Mouse (Mus musculus) cerebellum, postnatal 14 days (tissue): ENCODE data around the gene Ttn.
A peak's percentile ranks its signal among the peaks of the same experiment; 100 is the strongest.
"Not testable (repeated sequence)": the region's sequence is repeated elsewhere in the genome, so short reads cannot be mapped to it uniquely, and the experiment has no call there.

Experiments
- DNase-seq, 2 experiments: peaks; one replicate each; pipeline ENCODE4 v3.0.0; 2021; ENCODE audit warnings: mixed read lengths in 2 of 2

The Ttn gene

DNA sequence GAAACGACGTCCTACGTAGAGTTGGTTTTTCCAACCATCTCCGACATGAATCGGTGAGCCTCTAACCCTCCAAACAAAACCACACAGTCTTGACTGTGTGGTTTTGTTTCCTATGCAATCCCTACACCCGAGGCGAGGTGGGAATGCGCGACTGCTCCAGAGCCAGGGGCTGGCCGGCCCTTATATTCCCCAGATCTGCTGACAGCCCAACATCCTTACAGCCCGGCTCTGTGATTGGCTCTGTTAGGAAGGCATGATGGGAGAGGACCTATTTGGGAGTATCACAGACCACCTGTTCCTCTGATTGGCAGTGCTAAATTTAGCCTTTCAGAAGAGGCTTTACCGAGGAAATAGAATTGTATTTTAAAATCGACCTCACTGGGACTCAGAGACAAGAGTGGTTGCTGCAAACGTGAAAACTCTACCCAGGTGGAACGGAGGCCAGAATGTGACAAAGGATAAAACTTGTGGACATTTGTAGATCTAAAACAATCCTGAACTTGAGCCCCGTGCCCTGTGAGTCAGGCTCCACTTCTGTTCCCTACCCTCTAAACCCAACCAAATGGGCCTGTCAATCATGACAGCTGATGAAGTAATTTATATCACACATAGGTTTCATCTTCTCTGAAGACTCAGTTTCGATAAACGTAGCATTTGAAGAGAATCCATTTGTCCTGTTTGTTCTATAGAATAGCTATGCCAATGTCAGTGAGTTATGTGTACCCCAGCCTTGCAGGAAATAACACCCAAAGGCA, at the start of gene Ttn:
Gene Ttn, minus strand, starts transcription at position 157 of the 755 bp plus-strand sequence.
- DNase-seq, result no peak

DNA sequence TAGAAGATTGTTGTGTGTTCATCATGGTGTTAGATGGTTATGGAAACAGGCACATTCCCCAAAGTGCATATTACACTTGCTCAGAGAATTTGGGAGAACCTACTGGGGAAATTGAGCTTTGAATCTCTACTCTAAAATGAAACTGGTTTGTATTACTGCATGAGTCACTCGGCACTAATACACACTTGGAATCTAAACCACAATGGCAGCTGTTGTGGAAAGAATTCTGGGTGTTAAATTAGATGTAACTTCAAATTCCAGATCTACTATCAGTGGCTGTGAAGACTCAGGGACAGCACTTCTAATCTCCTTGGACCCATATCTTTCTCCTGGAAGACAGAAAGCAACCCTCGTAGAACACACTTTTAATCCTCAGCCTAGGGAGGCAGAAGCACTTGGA, 38.3 kb upstream of the Ttn start:
- DNase-seq, result no peak

DNA sequence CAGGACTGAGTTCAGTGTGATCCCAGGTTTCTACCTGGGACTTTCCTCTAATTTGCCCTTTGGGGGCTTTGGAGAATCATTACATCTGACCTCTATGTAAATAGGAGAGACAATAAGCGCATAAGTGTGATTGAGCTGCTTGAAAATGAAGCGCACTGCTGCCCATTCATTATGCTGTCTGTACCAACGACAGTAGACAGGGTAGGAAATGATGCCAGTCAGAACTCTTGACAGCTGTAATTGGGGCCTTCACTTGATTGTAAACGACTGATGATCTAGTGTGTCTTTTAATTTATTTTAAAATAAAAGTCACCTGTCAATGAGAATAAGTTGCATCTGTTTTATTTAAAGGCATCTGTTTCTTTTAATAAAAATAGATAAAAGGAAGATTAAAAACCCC, 35.4 kb upstream of the Ttn start:
- no peak for DNase-seq

DNA sequence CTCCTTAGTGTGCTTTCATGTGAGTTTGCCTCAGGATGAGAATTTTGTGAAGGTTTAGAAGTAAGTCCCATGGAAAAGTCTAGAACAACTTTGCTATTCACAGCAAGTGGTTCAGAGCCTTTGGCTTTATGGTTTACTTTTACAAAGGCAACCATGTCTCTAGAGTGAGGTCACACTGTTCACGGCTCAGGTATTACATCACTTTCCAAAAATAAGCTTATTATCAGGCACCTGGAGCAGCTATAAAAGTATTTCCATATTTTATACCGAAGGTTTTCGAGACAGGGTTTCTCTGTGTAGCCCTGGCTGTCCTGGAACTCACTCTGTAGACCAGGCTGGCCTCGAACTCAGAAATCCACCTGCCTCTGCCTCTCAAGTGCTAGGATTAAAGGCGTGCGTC, 31.1 kb upstream of the Ttn start:
- DNase-seq, result not testable (repeated sequence)

DNA sequence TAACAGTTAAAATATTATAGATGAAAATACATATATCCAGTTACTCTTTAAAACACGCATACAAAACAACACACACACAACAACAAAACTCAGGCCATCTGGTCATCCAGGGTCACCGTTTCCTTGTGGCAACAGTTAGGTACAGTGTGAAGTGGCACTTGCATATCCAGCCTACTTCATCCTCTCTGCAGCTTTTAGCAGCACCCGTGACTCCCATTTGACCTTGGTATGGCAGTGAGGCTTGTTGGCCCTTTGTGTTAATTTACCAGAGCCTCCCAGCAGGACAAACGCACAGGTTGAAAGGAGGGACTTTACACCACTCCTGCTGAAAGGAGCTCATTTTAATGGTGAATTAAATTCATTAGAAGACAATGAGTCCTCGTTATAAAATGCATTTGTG, 29.6 kb upstream of the Ttn start:
- no peak for DNase-seq

DNA sequence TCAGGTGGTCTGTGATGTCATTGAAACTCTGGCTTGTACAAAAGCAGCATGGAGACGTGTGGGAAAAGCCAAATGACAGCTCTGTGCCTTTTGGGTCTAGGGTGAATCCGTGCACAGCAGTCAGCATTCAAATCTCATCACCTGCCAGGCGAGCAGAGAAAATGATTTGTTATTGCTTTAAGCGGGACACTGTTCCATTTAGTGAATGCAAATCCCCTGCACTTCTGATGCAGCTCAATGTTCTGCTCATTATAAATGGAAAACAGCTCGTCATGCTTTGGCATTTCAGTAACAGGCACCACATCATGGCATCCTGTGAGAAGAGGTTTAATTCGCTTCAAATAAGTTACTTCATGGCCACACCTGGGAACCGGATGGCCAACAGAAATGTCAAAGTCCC, 24.7 kb upstream of the Ttn start:
- DNase-seq, result no peak

DNA sequence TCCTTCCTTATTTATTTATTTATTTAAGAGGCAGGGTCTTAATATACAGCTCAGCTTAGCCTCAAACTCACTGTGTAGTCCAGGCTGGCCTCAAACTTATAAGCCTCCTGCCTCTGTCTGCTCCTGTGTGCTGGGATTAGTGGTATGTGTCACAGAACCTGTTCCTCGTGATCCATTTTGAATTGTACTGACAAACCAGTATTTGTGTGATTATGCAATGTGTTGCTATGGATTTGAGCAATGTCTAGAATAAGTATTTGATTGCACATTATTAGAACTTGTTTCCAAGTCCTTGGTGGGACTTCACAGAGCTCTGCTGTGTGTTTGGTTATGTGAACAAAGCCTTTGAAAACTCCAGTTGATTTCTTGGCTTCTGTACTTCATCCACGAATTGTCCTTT, 20.8 kb upstream of the Ttn start:
- DNase-seq, result no peak

DNA sequence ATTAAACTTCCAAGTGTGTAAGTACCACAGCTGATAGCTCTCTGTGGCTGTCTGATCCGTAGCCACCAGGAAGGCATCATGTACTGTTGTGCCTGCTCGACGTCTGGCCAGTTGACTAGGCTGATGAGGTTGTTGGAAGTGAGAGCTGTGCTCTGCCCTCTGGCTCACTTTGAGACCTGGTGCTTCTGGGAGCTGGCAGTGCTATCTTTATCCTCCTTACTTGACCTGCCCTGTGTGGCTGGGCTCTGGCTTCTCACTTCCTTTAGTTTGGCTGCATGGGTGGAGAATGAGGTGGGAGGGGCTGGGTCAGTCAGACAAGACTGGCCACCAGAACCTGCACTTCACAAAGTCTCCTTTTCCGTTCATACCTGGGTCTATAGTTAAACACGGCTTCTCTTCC, 16.0 kb upstream of the Ttn start:
- no peak for DNase-seq

DNA sequence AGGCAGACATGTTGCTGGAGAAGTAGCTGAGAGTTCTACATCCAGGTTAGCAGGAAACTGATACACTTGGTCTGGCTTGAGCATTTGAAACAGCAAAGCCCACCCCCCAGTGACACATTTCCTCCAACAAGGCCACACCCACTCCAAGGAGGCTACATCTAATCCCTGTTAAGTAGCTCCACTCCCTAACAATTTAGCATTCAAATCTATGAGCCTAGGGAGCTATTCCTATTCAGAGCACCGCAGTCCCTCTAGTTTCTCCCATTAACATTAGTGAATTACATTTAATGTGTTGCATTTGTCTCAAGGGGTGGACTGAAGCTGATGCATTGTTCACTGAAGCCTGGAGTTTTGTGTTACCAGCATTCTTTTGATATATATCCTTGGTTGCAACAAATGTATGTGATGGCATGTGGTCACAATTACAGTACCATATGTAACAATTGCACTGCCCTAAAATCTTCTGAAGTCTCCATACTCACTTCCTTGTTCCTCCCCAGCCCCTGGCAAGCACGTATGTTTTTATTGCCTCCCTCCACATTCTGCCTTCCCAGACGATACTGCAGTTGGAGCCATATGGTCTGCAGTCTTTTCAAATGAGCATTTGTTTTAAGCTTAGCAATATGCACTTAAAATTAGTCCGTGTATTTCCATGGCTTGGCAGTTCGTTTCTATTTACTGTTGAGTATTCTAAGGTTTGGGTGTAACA, 10.3 kb upstream of the Ttn start:
- DNase-seq, result no peak

DNA sequence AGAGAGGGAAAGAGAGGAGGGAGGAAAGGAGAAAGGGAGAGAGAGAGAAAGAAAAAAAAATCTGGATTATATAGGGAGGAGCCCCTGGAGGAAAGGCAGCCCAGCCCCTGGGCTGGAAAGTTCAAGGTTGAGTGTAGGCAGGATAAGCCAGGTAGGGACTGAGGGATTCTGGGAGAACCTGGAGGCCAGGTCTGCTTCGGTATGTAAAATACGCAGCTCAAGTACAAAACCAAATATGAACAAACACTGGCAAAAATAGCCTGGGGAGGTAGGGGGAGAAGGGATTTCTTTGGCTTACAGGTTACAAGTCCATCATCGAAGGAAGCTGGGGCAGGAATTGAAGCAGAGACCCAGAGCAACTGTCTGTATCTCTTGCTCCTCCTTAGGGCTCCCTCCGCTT, 5.0 kb upstream of the Ttn start:
- DNase-seq, result no peak

DNA sequence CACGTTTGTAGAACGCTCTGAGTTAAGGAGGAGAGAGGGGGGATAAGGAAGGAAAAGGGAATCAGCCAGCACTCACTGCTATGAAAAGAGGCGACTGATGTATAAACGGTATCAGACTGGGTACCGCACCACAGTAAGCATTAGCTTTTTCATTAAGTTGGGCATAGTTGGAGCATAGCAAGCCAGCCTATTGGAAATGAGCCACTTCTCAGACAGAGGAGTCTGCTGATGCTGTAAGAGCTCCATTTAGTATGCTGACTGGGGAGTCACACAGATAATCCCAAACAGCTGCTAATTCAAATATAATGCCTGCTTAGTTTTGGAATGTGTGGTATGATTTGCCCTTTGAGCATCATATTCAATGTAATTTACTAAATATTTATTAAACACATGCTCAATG, 2.0 kb upstream of the Ttn start:
- no peak for DNase-seq

DNA sequence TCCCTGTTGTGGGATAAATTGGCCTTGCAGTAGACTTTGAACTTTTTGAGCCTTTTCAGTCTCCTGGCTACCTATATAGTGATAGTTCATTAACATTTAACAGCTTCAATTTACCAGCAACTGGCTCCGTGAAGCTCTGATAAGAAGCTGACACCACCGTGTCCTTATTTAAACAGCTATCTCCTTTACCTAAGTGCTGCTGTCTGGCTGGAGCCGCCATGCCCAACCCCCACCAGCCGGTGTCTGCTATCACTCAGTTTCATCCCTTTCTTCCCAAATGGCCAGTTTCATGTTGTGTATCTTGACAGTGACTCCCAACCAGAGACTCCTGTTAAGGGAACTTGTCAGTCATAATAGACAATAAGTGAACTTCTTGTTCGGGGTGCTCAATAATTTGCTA, 1.3 kb upstream of the Ttn start:
- DNase-seq, result no peak

DNA sequence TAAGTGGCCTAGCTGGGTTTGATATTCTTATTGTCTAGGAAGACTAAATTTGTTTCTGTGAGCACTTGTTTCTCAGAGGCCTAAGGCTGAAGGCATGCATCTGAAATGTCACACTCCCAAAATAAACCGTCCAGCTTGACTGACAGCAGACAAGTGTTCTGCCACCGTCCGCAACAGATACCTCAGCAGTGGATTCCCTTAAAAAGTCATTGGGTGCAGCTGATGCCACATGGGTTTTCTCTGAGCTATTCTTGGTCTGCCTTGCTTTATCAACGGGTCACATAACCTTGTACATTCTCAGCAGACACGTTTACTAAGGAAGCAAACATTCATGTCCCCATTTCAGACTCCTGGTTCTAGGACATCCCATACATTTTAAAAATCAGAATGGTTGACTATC, 630 bp downstream of the Ttn start:
- no peak for DNase-seq

DNA sequence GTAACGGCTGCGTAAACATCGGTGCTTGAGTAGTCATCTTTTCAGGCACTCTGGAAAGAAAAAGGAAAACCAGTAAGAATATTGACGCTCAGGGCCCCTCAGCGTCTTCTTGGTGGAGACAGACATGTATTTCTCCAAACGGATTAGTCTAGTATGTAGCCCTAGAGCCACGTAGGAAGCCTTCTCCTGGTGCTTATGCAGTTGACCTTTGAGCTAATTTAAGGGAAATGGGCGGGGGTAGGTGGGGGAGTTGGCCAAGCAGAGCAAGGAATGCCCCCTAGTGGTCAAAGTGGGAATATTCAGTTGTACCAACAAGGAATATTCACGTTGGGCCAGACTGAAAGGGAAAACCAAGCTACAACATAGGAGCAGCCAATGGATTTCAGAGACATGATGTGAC, 2.2 kb downstream of the Ttn start:
- peak; percentile 33 to 45 for DNase-seq

DNA sequence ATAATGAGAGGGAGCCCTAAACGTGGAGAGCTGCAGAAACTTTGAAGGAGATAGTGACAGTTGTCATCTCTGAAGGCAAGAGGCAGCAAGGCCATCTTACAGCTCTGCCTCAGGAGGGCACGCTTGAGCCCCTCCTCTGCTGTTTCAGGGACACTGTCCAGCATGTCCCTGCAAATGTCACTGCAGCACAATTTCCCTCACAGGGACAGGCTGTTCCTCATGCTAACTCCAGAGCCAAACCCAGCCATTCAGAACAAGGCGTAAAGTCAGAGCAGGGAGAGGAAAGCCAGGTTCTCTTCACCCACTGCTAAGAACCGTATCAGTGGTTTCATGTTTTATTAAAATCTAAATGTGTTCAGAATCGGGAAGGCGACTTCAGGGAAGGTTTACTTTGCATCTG, 4.7 kb downstream of the Ttn start:
- no peak for DNase-seq

DNA sequence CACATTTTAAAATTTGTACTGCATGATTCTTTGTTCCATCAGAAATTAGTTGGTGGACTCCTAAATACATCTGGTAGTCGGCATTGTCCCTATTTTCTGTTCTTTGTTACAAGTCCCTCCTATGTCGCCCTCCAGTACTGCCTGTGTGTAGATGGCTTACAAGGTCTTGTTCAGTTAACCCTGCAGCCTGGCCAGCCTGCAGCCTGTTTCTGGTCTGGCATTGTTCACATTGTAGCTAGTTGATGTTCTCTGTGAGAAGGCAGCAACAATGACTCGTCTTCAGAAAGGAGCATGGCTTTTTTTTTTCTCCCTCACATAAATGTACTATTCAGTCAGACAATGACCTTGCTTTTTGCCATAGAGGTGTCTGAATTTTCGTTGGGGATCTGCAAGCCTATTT, 10.3 kb downstream of the Ttn start:
- DNase-seq, result no peak

DNA sequence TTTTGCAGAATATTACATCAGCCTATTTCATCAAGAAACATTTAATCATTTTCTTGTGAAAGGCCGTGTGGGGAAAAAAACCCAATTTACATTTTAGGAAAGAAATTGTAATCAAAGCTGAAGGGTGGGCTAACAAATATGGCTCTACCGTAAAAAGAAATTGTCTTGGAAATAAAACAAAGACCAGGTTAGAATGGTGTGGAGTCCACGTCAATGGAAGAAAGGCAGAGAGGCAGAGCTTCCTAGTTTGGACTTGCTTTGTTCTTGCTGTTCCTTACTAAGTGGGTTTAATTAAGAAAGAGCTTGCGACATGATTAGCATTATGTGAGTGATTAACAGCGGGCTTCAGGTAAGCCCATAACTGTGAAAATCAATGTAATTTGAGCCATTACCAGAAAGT, 11.3 kb downstream of the Ttn start:
- no peak for DNase-seq

DNA sequence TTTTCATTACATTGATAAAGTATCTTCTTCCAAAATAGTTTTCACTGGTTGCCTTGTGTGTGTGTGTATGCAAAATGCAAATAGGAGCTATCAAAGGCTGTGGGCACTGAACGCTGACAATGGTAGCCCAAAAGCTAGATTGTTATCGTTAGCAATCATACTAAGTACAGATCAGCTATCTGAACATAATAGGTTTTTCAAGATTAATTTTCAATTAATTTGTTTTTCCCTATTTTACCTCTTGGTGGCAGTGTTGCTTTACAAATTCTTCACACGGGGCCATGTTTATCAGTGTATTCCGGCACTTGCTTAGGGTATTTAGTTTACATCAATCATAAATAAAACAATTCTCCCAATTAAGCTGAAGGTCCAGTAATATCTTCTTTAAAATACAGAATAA, 11.7 kb downstream of the Ttn start:
- peak in 1 of 2 experiments; percentile 24 for DNase-seq

DNA sequence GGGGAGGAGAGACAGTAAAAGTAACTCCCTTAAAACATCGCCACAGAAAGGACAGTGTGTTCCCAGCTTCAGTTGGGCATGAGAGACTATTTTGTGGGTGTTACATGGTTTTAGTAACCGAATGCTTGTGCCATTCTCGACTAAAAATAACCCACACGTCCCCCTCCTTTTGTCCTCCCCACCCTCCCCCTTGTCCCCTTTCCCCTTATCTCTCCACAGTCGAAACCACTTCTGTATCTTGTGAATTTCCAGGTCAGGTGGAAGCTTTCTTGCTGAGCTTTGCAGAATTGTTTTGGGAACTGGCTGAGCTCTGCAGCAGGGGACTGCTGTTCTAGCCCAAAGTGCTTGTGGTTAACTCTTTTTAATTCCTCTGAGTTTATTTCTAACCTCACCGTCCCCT, 12.1 kb downstream of the Ttn start:
- no peak for DNase-seq

DNA sequence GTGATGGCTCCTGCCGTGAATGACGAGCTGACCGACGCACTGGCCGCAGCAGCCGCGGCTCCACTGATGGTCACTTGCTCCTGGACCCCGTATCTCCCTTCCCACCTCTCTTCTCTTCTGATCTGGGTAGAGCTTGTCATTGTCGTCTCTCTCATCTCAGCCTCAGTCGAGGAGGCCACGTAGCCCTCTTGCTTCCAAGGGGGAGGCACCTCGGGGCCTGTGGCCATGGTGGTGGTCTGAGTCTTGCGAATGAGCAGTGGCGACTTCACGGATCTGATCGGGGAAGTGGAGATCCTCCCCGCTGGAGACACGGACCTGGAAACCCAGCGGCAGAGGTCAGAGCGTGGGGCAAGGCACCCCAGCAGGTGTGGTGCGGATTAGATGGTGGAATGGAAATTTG, 12.7 kb downstream of the Ttn start:
- no peak for DNase-seq

DNA sequence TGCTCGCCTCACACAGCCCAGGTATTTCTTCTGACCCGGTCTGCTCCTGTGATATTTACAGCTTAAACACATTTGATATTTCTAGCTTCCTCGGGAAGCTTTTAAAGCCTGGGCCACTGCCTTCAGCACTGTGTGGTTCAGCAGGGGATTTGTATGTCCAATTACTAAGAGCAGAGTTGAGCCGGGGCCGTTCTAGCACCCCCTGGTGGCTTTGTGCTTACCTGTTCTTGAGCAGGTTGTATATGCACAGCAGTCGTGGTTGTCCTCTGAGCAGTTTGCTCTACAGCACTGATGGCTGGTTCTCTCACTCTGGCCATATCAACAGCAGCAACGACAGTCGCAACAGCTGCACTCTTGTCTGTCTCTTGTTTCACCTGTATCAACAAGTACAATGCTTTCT, 13.4 kb downstream of the Ttn start:
- DNase-seq, result peak; percentile 92 to 94

DNA sequence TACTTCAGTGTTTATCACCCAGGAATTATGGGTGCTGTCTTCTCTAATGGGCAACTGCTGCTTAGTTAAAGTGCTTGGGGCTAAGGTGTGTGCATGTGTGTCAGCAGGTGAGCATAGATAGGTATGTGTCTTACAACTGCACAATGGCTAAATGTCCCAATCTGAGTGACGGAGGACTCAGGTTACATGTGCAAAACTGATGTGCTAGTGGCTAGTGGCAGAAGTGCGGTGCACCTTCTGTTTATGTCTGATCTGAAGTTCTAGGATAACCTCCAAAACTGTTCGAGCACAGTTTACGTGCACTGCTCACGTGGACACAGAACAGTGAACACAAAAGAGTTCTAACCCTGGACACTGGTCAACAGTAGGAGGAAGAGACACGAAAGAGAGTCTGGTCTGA, 15.8 kb downstream of the Ttn start:
- no peak for DNase-seq

DNA sequence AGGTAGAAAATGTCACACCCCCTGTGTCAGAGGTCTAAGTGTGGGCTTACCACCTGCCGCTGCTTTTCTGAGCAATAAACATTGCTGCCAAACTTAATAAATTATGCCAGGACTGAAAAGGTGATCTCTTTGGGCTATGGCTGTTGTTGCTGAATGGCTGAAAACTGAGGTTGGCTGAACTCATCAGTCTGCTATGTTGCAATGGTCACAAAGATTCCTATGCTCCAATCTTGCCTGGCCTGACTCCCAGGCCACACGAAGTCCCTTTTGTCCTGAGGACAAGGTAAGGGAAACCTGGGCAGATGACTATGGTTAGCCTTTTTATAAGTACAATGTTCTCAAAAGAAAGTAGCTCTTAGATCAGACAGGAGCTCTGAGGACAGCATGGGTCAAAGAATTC, 16.3 kb downstream of the Ttn start:
- DNase-seq, result no peak

DNA sequence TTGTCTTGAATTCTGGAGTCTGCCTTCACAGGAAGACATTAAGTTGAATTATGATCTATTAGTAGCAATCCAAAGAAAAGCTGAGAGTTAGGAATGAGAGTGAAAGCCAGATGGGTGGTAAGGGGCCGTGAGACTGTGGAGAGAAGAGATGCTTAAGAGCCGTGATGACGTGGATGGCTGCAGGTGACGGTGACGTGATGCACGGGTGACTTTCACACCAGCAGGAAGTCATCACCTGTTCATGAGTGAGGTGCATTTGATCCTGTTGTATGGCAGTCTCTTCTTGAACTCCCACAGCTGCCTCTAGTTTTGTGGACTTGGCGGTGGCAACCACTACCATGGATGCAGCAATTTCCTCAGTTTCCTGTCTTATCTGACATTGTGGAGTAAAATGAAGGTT, 16.8 kb downstream of the Ttn start:
- DNase-seq, result no peak

DNA sequence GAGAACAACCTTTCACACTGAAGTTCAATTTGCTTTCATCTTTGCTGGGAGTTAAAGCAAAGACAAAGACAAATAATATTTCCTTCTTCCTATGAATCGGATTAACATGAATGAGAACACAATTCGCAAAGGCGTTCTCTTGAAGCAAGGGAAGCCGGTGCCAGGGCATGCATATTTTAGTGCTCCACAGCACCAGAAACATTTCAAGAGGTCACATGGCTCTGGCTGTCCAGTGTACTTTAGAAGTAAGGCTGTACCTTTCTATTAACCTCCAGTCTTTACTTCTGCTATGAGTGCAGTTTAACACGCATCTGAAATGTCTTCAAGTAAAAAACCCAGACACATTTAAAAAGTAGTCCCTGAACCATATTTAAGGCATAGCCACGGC, 20.3 kb downstream of the Ttn start:
- DNase-seq, result no peak
